Mouse (Mus musculus): ENCODE measurements around the gene Shisa5. TPM values are rescaled to one million over a fixed set of nuclear protein-coding genes. Genes with fewer than 3 reads are reported as not detected.

The Shisa5 gene
- polyA plus RNA-seq, 1 experiment, result 4,319 TPM

DNA sequence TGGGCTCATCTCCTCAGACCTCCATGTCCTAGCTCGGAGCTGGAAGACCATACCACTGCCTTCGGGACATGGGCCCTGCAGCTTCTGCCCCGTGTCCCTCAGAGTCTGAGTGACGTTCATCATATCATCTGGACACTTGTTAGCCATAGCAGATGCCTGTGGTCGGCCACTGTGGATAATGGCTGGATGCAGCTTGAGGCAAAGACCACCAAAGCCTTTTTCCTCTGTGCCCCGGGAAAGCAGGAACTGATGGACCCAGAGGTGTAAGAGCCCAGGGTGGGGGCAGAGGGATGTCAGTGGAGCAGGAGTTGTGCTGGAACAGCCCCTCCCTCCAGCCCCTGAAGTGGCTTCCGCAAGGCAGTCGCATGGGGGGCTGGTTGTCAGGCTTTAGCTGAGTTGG, 6.7 kb upstream of the Shisa5 start:
- Histone ChIP-seq H3K27me3 (ENCODE audit: control insufficient read depth, insufficient read depth, low read length) (no peaks in the 10 kb centered on the region), H3K36me3 (ENCODE audit: control insufficient read depth, insufficient read depth, low read length) (0 out of 2 replicates have a peak, but pooled peaks cover 2% of the 10 kb centered on the region), H3K4me1 (ENCODE audit: control insufficient read depth, insufficient read depth, insufficient read length) (peaks cover 4% of the 10 kb centered on the region; the same call in 1 of the 2 replicates), H3K4me3 (ENCODE audit: extremely low read depth, insufficient read depth, insufficient read length) (no peak overlapping the region), H3K27ac (ENCODE audit: insufficient read depth, low read length) (no peak overlapping the region)
- TF ChIP-seq POLR2A (IDR thresholded peaks at IDR 0.05; ENCODE audit: low read depth, low read length), result no peak
- no peak for TF ChIP-seq CTCF (IDR thresholded peaks at IDR 0.05; ENCODE audit: extremely low read depth, insufficient read depth, insufficient read length, insufficient replicate concordance)
- 91% methylated on average over 8 of the region's 8 CpGs for WGBS
- DNase-seq (ENCODE audit: low read depth in 1 of 2, low spot score in 2 of 2), result no peak

DNA sequence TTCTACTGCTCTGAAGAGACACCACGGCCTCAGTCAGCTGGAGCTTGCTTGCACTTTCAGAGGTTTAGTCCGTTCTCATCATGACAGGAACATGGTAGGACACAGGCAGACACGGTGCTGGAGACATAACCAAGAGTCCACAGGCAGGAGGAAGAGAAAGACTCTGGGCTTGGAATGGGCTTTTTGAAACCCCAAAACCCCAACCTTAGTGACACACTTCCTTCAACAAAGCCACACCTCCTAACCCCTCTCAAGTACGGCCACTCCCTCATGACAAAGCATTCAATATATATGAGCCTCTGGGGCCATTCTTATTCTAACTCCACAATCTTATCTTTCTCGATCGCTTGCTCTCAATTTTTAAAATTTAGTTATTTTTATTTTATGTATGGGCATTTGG, 5.9 kb upstream of the Shisa5 start:
- Histone ChIP-seq H3K4me3 (ENCODE audit: extremely low read depth, insufficient read depth, insufficient read length) (no peak overlapping the region), H3K27me3 (ENCODE audit: control insufficient read depth, insufficient read depth, low read length) (no peaks in the 10 kb centered on the region), H3K36me3 (ENCODE audit: control insufficient read depth, insufficient read depth, low read length) (0 out of 2 replicates have a peak, but pooled peaks cover 2% of the 10 kb centered on the region), H3K4me1 (ENCODE audit: control insufficient read depth, insufficient read depth, insufficient read length) (peaks cover 4% of the 10 kb centered on the region; the same call in 1 of the 2 replicates), H3K27ac (ENCODE audit: insufficient read depth, low read length) (no peak overlapping the region)
- TF ChIP-seq CTCF (IDR thresholded peaks at IDR 0.05; ENCODE audit: extremely low read depth, insufficient read depth, insufficient read length, insufficient replicate concordance), result no peak
- TF ChIP-seq POLR2A (IDR thresholded peaks at IDR 0.05; ENCODE audit: low read depth, low read length), result no peak
- DNase-seq (ENCODE audit: low read depth in 1 of 2, low spot score in 2 of 2), result no peak
- WGBS, result 74% methylated on average over 6 of the region's 6 CpGs

DNA sequence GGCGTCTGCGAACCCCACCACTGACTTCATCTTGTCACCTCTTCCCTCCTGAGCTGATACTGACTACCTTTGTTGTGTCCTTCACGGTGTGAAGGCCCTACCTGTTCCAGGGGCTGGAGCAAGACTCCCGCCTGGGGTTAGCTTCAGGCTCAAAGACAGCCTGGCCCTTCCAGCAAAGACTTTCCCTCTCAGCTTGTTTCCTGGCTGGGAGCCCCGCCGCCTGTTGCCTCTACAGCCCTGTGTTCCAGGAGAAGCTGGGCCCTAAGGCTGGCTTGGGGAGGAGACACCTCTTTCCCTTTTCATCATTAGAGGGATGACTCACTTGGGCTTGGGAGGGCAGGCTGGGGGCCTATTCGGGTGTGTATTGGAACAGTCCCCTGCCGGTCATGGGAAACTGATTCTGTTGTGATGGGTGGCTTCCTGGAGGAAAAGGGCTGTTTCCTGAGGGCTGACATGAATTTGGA, 568 bp downstream of the Shisa5 start:
- TF ChIP-seq CTCF (IDR thresholded peaks at IDR 0.05; ENCODE audit: extremely low read depth, insufficient read depth, insufficient read length, insufficient replicate concordance), result no peak
- no peak for TF ChIP-seq POLR2A (IDR thresholded peaks at IDR 0.05; ENCODE audit: low read depth, low read length)
- 18% methylated on average over 8 of the region's 8 CpGs for WGBS
- no peaks in the 10 kb centered on the region for H3K27me3 ChIP-seq (ENCODE audit: control insufficient read depth, insufficient read depth, low read length)
- H3K4me1 ChIP-seq (ENCODE audit: control insufficient read depth, insufficient read depth, insufficient read length), result peaks cover 18% of the 10 kb centered on the region; the same call in 1 of the 2 replicates
- no peaks in the 10 kb centered on the region for H3K36me3 ChIP-seq (ENCODE audit: control insufficient read depth, insufficient read depth, low read length)
- peak in 1 of 2 experiments; percentile 20 for DNase-seq (ENCODE audit: low read depth in 1 of 2, low spot score in 2 of 2)
- H3K27ac ChIP-seq (ENCODE audit: insufficient read depth, low read length), result peak overlapping the region; percentile 84
- H3K4me3 ChIP-seq (ENCODE audit: extremely low read depth, insufficient read depth, insufficient read length), result peak overlapping the region; percentile 92

DNA sequence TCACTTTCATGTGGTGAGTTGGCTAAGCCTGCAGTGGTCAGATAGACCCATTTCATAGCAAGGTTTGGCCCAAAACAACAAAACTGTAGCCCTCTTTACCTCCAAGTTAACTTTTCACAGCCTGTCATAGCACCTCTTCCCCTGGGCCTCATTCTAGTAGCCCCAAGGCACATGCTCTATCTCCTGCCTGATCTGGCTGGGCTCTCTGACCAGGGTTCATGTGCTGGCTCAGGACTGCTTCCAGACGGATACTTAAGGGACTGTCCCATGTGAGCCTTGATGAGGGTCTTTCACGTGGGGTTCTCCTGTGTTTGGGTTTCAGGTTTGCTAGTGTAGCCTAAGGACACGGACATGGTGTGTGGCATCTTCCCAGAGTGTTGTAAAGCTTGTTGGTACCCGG, 1.3 kb downstream of the Shisa5 start:
- TF ChIP-seq POLR2A (IDR thresholded peaks at IDR 0.05; ENCODE audit: low read depth, low read length) (no peak), CTCF (IDR thresholded peaks at IDR 0.05; ENCODE audit: extremely low read depth, insufficient read depth, insufficient read length, insufficient replicate concordance) (no peak)
- no peak for DNase-seq (ENCODE audit: low read depth in 1 of 2, low spot score in 2 of 2)
- Histone ChIP-seq H3K27me3 (ENCODE audit: control insufficient read depth, insufficient read depth, low read length) (no peaks in the 10 kb centered on the region), H3K4me3 (ENCODE audit: extremely low read depth, insufficient read depth, insufficient read length) (peak overlapping the region; percentile 92; the same call in 1 of the 2 replicates), H3K27ac (ENCODE audit: insufficient read depth, low read length) (no peak overlapping the region), H3K36me3 (ENCODE audit: control insufficient read depth, insufficient read depth, low read length) (no peaks in the 10 kb centered on the region), H3K4me1 (ENCODE audit: control insufficient read depth, insufficient read depth, insufficient read length) (peaks cover 18% of the 10 kb centered on the region; the same call in 1 of the 2 replicates)
- WGBS, result 76% methylated on average over 4 of the region's 4 CpGs

DNA sequence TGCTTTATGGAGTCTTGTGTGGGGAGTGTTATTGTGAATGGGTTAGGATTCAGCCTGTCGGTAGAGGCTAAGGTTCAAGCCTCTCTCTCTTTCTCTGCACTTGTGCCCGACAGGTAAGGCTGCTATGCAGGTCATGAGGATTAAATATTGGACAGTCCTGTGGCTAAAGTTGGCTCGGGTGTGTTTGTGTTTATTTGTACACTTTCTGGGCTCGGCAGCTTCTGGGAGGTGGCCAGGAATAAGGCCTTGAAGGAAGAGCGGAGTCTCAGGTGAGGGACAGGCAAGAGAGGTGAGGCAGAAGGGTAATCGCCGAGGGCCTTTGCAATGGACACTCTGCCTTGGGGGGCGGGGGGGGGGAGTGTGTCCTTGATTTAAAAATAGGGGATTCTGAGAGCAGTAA, 1.9 kb downstream of the Shisa5 start:
- H3K27ac ChIP-seq (ENCODE audit: insufficient read depth, low read length), result no peak overlapping the region
- DNase-seq (ENCODE audit: low read depth in 1 of 2, low spot score in 2 of 2), result no peak
- TF ChIP-seq CTCF (IDR thresholded peaks at IDR 0.05; ENCODE audit: extremely low read depth, insufficient read depth, insufficient read length, insufficient replicate concordance) (no peak), POLR2A (IDR thresholded peaks at IDR 0.05; ENCODE audit: low read depth, low read length) (no peak)
- no peak overlapping the region for H3K4me3 ChIP-seq (ENCODE audit: extremely low read depth, insufficient read depth, insufficient read length)
- WGBS, result 85% methylated on average over 8 of the region's 8 CpGs
- H3K27me3 ChIP-seq (ENCODE audit: control insufficient read depth, insufficient read depth, low read length), result no peaks in the 10 kb centered on the region
- no peaks in the 10 kb centered on the region for H3K36me3 ChIP-seq (ENCODE audit: control insufficient read depth, insufficient read depth, low read length)
- H3K4me1 ChIP-seq (ENCODE audit: control insufficient read depth, insufficient read depth, insufficient read length), result peaks cover 18% of the 10 kb centered on the region; the same call in 1 of the 2 replicates

DNA sequence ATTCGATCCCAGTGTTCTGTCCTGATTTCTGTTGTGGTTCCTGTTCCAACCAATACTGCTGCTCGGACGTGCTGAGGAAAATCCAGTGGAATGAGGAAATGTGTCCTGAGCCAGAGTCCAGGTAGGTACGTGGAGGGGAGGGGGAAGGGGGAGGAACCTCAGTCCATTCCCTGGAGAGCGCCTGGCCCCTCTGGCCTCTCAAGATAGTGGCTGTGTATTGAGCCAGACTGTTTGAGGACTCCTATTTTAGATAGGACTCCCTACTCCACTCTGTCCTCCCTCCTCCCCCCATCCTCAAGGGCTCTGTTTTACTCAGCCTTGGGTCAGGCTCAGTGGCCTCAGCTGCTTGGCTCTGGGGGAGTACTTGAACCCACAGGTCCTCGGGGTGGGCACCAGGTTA, 2.5 kb downstream of the Shisa5 start:
- TF ChIP-seq POLR2A (IDR thresholded peaks at IDR 0.05; ENCODE audit: low read depth, low read length) (no peak), CTCF (IDR thresholded peaks at IDR 0.05; ENCODE audit: extremely low read depth, insufficient read depth, insufficient read length, insufficient replicate concordance) (no peak)
- no peak for DNase-seq (ENCODE audit: low read depth in 1 of 2, low spot score in 2 of 2)
- Histone ChIP-seq H3K27me3 (ENCODE audit: control insufficient read depth, insufficient read depth, low read length) (no peaks in the 10 kb centered on the region), H3K4me3 (ENCODE audit: extremely low read depth, insufficient read depth, insufficient read length) (no peak overlapping the region), H3K4me1 (ENCODE audit: control insufficient read depth, insufficient read depth, insufficient read length) (peaks cover 18% of the 10 kb centered on the region; the same call in 1 of the 2 replicates), H3K27ac (ENCODE audit: insufficient read depth, low read length) (no peak overlapping the region), H3K36me3 (ENCODE audit: control insufficient read depth, insufficient read depth, low read length) (peaks cover 1% of the 10 kb centered on the region; the same call in 1 of the 2 replicates)
- WGBS, result 76% methylated on average over 6 of the region's 6 CpGs

DNA sequence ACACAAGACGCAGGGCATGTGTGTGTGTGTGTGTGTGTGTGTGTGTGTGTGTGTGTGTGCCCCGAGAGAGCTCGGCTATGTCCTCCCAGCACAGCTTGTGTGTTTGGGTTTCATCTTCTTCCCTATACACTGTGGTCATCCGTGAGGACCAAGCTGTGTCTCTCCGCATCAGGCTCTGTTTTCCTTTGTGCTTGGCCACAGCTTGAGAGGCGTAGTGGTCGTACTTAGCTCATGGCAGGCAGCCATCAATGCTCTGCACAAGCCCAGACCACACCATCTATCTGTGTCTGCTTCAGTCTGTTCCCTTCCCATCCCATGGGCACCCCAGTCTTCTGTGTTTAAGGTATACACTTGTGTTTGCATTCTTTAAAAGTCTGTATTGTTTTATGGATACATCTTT, 3.0 kb downstream of the Shisa5 start:
- H3K4me3 ChIP-seq (ENCODE audit: extremely low read depth, insufficient read depth, insufficient read length), result no peak overlapping the region
- WGBS, result 85% methylated on average over 7 of the region's 7 CpGs
- H3K27ac ChIP-seq (ENCODE audit: insufficient read depth, low read length), result no peak overlapping the region

More for the DNA sequence above, 3.0 kb downstream of the Shisa5 start:
- peaks cover 18% of the 10 kb centered on the region; the same call in 1 of the 2 replicates for H3K4me1 ChIP-seq (ENCODE audit: control insufficient read depth, insufficient read depth, insufficient read length)
- DNase-seq (ENCODE audit: low read depth in 1 of 2, low spot score in 2 of 2), result no peak
- TF ChIP-seq CTCF (IDR thresholded peaks at IDR 0.05; ENCODE audit: extremely low read depth, insufficient read depth, insufficient read length, insufficient replicate concordance), result no peak
- no peak for TF ChIP-seq POLR2A (IDR thresholded peaks at IDR 0.05; ENCODE audit: low read depth, low read length)
- H3K27me3 ChIP-seq (ENCODE audit: control insufficient read depth, insufficient read depth, low read length), result no peaks in the 10 kb centered on the region
- H3K36me3 ChIP-seq (ENCODE audit: control insufficient read depth, insufficient read depth, low read length), result peaks cover 1% of the 10 kb centered on the region; the same call in 1 of the 2 replicates
